Mouse (Mus musculus) cerebellum, adult 18-20 months (tissue): ENCODE results near the gene Gprin2.

Experiments
- DNase-seq, 2 experiments: peaks; one replicate each; pipeline ENCODE4 v3.0.0; 2021

Gene Gprin2

GRCm38 (mm10) chr14:34200738-34201230 lies 669 bp downstream of the Gprin2 start:
- DNase-seq: peak; percentile 64 to 76

GRCm38 (mm10) chr14:34196706-34197105 lies 4.7 kb downstream of the Gprin2 start:
- DNase-seq: no peak

GRCm38 (mm10) chr14:34195466-34195865 lies 6.0 kb downstream of the Gprin2 start:
- peak; percentile 27 to 35 for DNase-seq

- no peak for DNase-seq
These were observed 7.6 kb downstream of the Gprin2 start for GRCm38 (mm10) chr14:34193879-34194278.

GRCm38 (mm10) chr14:34190361-34190760 lies 11.1 kb downstream of the Gprin2 start:
- DNase-seq: no peak

- peak; percentile 47 to 54 for DNase-seq
These were observed 12.8 kb downstream of the Gprin2 start for GRCm38 (mm10) chr14:34188629-34189028.

GRCm38 (mm10) chr14:34183101-34183500 lies 18.4 kb downstream of the Gprin2 start:
- DNase-seq: no peak

GRCm38 (mm10) chr14:34179351-34179750 lies 22.1 kb downstream of the Gprin2 start:
- DNase-seq: no peak

GRCm38 (mm10) chr14:34171107-34171506 lies 30.3 kb downstream of the Gprin2 start:
- no peak for DNase-seq

- no peak for DNase-seq
These were observed 45.7 kb downstream of the Gprin2 start for GRCm38 (mm10) chr14:34155752-34156151.

- DNase-seq: peak; percentile 57 to 58
These were observed 46.7 kb downstream of the Gprin2 start for GRCm38 (mm10) chr14:34154601-34155337.

- DNase-seq: no peak
These were observed 49.1 kb downstream of the Gprin2 start, which contains the start of gene Npy4r for GRCm38 (mm10) chr14:34152342-34152741. Npy4r (minus strand) TSS chr14:34152489.

GRCm38 (mm10) chr14:34142915-34143314 lies 58.5 kb downstream of the Gprin2 start:
- no peak for DNase-seq

GRCm38 (mm10) chr14:34142316-34142715 lies 59.1 kb downstream of the Gprin2 start:
- DNase-seq: no peak

GRCm38 (mm10) chr14:34139671-34140664 lies 61.5 kb downstream of the Gprin2 start:
- no peak for DNase-seq
